Mouse (Mus musculus): ENCODE measurements around the gene Pten. TPM values are rescaled to one million over a fixed set of nuclear protein-coding genes. Genes with fewer than 3 reads are reported as not detected.

Pten gene
- 221 to 229 TPM (median 225 TPM) in 4 replicates for total RNA-seq (2023; ENCODE audit: inconsistent age)

GRCm38 (mm10) chr19:32756900-32757725, at the start of gene Pten:
Gene Pten, plus strand, starts transcription at chr19:32757497.

GRCm38 (mm10) chr19:32739686-32740085, 17.6 kb upstream of the Pten start, which contains the start of gene Atad1:
Gene Atad1, minus strand, starts transcription at chr19:32739786.

Other genes starting within 250 kb of the Pten start
- gene Papss2, start 161.7 kb upstream of the Pten start, total RNA-seq (2023; ENCODE audit: inconsistent age) = not detected in 4 replicates
- gene Atad1, start 17.7 kb upstream of the Pten start, total RNA-seq (2023; ENCODE audit: inconsistent age) = 46.4 to 56.8 TPM (median 51.0 TPM) in 4 replicates

Data from B cell, adult (primary cell).